Mouse (Mus musculus) ES-CJ7 (cell line): Measurements from ENCODE around the gene Stt3b.
A peak's percentile ranks its signal among the peaks of the same experiment; 100 is the strongest.
"Not testable (repeated sequence)": the region's sequence is repeated elsewhere in the genome, so short reads cannot be mapped to it uniquely, and the experiment has no call there.

Experiments
- DNase-seq: peaks from one replicate; pipeline ENCODE4 v3.0.0; 2011; ENCODE audit warnings: low read depth, low spot score

Gene Stt3b

GRCm38 (mm10) chr9:115318621-115319375 is 8.6 kb upstream of the Stt3b start:
- DNase-seq, result no peak

- no peak for DNase-seq
Observed at GRCm38 (mm10) chr9:115317049-115317448, 6.8 kb upstream of the Stt3b start.

GRCm38 (mm10) chr9:115314556-115314955 is 4.3 kb upstream of the Stt3b start:
- no peak for DNase-seq

GRCm38 (mm10) chr9:115313830-115314229 is 3.6 kb upstream of the Stt3b start:
- DNase-seq, result no peak

- DNase-seq, result peak; percentile 70
Observed at GRCm38 (mm10) chr9:115311223-115311520, 951 bp upstream of the Stt3b start.

GRCm38 (mm10) chr9:115309977-115310345 is 260 bp downstream of the Stt3b start:
- peak; percentile 63 for DNase-seq

- no peak for DNase-seq
Observed at GRCm38 (mm10) chr9:115309381-115309971, 745 bp downstream of the Stt3b start.

- DNase-seq, result no peak
Observed at GRCm38 (mm10) chr9:115308941-115309380, 1.3 kb downstream of the Stt3b start.

- no peak for DNase-seq
Observed at GRCm38 (mm10) chr9:115308401-115308800, 1.8 kb downstream of the Stt3b start.

GRCm38 (mm10) chr9:115306202-115306601 is 4.0 kb downstream of the Stt3b start:
- DNase-seq, result no peak

- DNase-seq, result no peak
Observed at GRCm38 (mm10) chr9:115304149-115304548, 6.1 kb downstream of the Stt3b start.

GRCm38 (mm10) chr9:115301593-115301992 is 8.6 kb downstream of the Stt3b start:
- DNase-seq, result no peak

- no peak for DNase-seq
Observed at GRCm38 (mm10) chr9:115301002-115301579, 9.1 kb downstream of the Stt3b start.

- no peak for DNase-seq
Observed at GRCm38 (mm10) chr9:115296738-115297137, 13.5 kb downstream of the Stt3b start.

GRCm38 (mm10) chr9:115293920-115294594 is 16.2 kb downstream of the Stt3b start:
- peak; percentile 27 for DNase-seq

- no peak for DNase-seq
Observed at GRCm38 (mm10) chr9:115287774-115288434, 22.3 kb downstream of the Stt3b start.

GRCm38 (mm10) chr9:115284385-115284784 is 25.8 kb downstream of the Stt3b start:
- DNase-seq, result no peak

GRCm38 (mm10) chr9:115283403-115283802 is 26.8 kb downstream of the Stt3b start:
- DNase-seq, result no peak

GRCm38 (mm10) chr9:115278641-115279040 is 31.6 kb downstream of the Stt3b start:
- DNase-seq, result no peak

- no peak for DNase-seq
Observed at GRCm38 (mm10) chr9:115274806-115275205, 35.4 kb downstream of the Stt3b start.

GRCm38 (mm10) chr9:115273095-115273649 is 37.0 kb downstream of the Stt3b start:
- no peak for DNase-seq

GRCm38 (mm10) chr9:115272451-115272850 is 37.8 kb downstream of the Stt3b start:
- DNase-seq, result not testable (repeated sequence)
